Comparison of ENCODE assay signal across 9 mouse cellular contexts in the genomic region with DNA sequence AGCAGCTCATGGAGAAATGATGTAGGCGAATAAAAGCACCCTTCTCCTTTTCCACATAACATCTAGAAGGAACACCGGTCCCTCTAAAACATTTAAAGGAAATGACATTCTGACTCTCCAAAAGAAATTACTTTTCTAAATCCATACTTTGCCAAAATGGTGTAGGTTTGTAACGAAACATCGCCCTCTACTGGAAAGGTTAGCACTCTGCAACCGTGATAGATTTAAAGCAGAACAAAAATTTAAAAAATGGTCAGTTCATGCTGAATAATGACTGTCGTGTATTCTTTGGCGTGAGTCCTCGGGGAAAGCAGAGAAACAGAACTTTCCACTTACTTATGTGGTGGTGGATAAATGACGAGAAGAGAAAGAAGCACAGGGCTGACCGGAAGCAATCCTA. TPM values are rescaled to one million over a fixed set of nuclear protein-coding genes. Genes with fewer than 3 reads are reported as not detected.
DNase-seq lines count a peak whose midpoint lies in the region; ATAC-seq lines count a peak whose summit lies in the region.
"Had no signal": no experiment of that assay in that cellular context is flagged by ENCODE, and none has a peak within 500 bp of the region (broad histone marks: within the 10 kb centered on the region; RNA-seq: fewer than 3 reads in every experiment).

No protein-coding gene starts in this region.

- WGBS in hindbrain, embryonic 10.5 days = 18% methylated on average over 10 of the region's 10 CpGs
- whole genome bisulfite sequencing in hindbrain, embryonic 12.5 days = 13% methylated on average over 10 of the region's 10 CpGs
- WGBS in lung, embryonic 16.5 days = 8% methylated on average over 10 of the region's 10 CpGs

- no peak overlapping the region for H3K27ac ChIP-seq in hindbrain, embryonic 10.5 days
- no peak overlapping the region for H3K27ac ChIP-seq in hindbrain, embryonic 12.5 days
- H3K27ac ChIP-seq in lung, embryonic 16.5 days (ENCODE audit: low read length) = no peak overlapping the region
- H3K27ac ChIP-seq: lung, embryonic 15.5 days had no signal

- no peak overlapping the region for H3K4me2 ChIP-seq in hindbrain, embryonic 12.5 days (replicated peaks)
- no peak overlapping the region for H3K4me2 ChIP-seq in lung, embryonic 16.5 days (ENCODE audit: low read depth, low read length)
- H3K4me2 ChIP-seq: lung, embryonic 15.5 days had no signal

- H3K27me3 ChIP-seq in hindbrain, embryonic 10.5 days (ENCODE audit: insufficient read depth, poor library complexity, severe bottlenecking) = peaks cover 34% of the 10 kb centered on the region; the same call in 1 of the 2 replicates
- peaks cover 6% of the 10 kb centered on the region; the same call in 1 of the 2 replicates for H3K27me3 ChIP-seq in hindbrain, embryonic 12.5 days
- no peaks in the 10 kb centered on the region for H3K27me3 ChIP-seq in lung, embryonic 16.5 days (ENCODE audit: control insufficient read depth, insufficient read depth, low read depth, low read length)
- H3K27me3 ChIP-seq: lung, embryonic 15.5 days had no signal

- H3K4me1 ChIP-seq in hindbrain, embryonic 10.5 days (replicated peaks) = peaks cover 15% of the 10 kb centered on the region
- H3K4me1 ChIP-seq in hindbrain, embryonic 12.5 days = no peaks in the 10 kb centered on the region; the same call in 1 of the 2 replicates
- H3K4me1 ChIP-seq in lung, embryonic 16.5 days (replicated peaks; ENCODE audit: control insufficient read depth, insufficient read depth, low read length) = no peaks in the 10 kb centered on the region

- no peaks in the 10 kb centered on the region for H3K9me3 ChIP-seq in hindbrain, embryonic 10.5 days
- no peaks in the 10 kb centered on the region for H3K9me3 ChIP-seq in hindbrain, embryonic 12.5 days (replicated peaks)
- H3K9me3 ChIP-seq in lung, embryonic 16.5 days (ENCODE audit: control insufficient read depth, low read length) = no peaks in the 10 kb centered on the region
- H3K9me3 ChIP-seq: lung, embryonic 15.5 days had no signal

- ATAC-seq in hindbrain, embryonic 12.5 days (ENCODE audit: low FRiP score) = no peak
- peak; percentile 81 for ATAC-seq in granulocyte monocyte progenitor cell, adult 5-6 weeks (replicated peaks; ENCODE audit: poor library complexity, severe bottlenecking)
- peak; percentile 26; the same call in 1 of the 2 replicates for ATAC-seq in lung, embryonic 16.5 days (ENCODE audit: low read depth)

- H3K4me3 ChIP-seq in hindbrain, embryonic 10.5 days = no peak overlapping the region
- no peak overlapping the region for H3K4me3 ChIP-seq in hindbrain, embryonic 12.5 days
- no peak overlapping the region for H3K4me3 ChIP-seq in lung, embryonic 16.5 days (ENCODE audit: low read length)
- H3K4me3 ChIP-seq: lung, embryonic 15.5 days had no signal

- H3K9ac ChIP-seq in hindbrain, embryonic 12.5 days = no peak overlapping the region
- no peak overlapping the region for H3K9ac ChIP-seq in lung, embryonic 16.5 days (ENCODE audit: low read length)
- H3K9ac ChIP-seq: lung, embryonic 15.5 days had no signal

- H3K36me3 ChIP-seq in hindbrain, embryonic 10.5 days = no peaks in the 10 kb centered on the region
- no peaks in the 10 kb centered on the region for H3K36me3 ChIP-seq in hindbrain, embryonic 12.5 days
- no peaks in the 10 kb centered on the region for H3K36me3 ChIP-seq in lung, embryonic 16.5 days (ENCODE audit: control insufficient read depth, insufficient read depth, low read length)
- H3K36me3 ChIP-seq: lung, embryonic 15.5 days had no signal

- DNase-seq in hindbrain, embryonic 10.5 days (ENCODE audit: low spot score) = peak; percentile 18
- DNase-seq in CD4-positive, CD25-positive, alpha-beta regulatory T cell, adult 2 months (ENCODE audit: low read depth, low spot score) = peak; percentile 29
- DNase-seq in brain, adult 2 months (ENCODE audit: low read depth, low spot score) = peak; percentile 67
- no peak for DNase-seq in thymus, postnatal 36 days
- no peak for DNase-seq in ovary, adult 18-20 months (ENCODE audit: low spot score)

RNA-seq across cellular contexts. Expression of a gene that starts 18.6 kb away (rescaled TPM):
- 42.1 and 46.6 TPM in 2 replicates for polyA plus RNA-seq in hindbrain, embryonic 10.5 days (2016; fragmentation: Nextera tagmentation; extraction: Ambion mirVana)
- polyA plus RNA-seq in hindbrain, embryonic 12.5 days (2016; fragmentation: Nextera tagmentation; extraction: Ambion mirVana) = 53.6 and 60.5 TPM in 2 replicates
- 21.7 and 35.8 TPM in 2 replicates for total RNA-seq in granulocyte monocyte progenitor cell, adult 5-6 weeks (2014; fragmentation: Nextera tagmentation)
- total RNA-seq in granulocyte monocyte progenitor cell, adult 5-6 weeks (2017) = 31.0 and 35.4 TPM in 2 replicates
- polyA plus RNA-seq in lung, embryonic 16.5 days (2015; fragmentation: Nextera tagmentation; extraction: Ambion mirVana) = 39.8 and 43.7 TPM in 2 replicates

Comparison
In these comparisons a context has a peak if more than half of its experiments do, and no peak if none do; other contexts are left out.
1. DNase-seq: peak in hindbrain, embryonic 10.5 days (single experiment), CD4-positive, CD25-positive, alpha-beta regulatory T cell, adult 2 months (single experiment) and brain, adult 2 months (single experiment); none in thymus, postnatal 36 days (0 of 2) and ovary, adult 18-20 months (single experiment).